Mouse (Mus musculus): ENCODE results near the gene 1700011L22Rik. TPM values are rescaled to one million over a fixed set of nuclear protein-coding genes. Genes with fewer than 3 reads are reported as not detected.

The 1700011L22Rik gene
- polyA plus RNA-seq, 1 experiment from 2014 or later = not detected

- ATAC-seq (ENCODE audit: low FRiP score, low TSS enrichment) = peak; percentile 55
- peaks cover 9% of the 10 kb centered on the region; the same call in 1 of the 2 replicates for H3K36me3 ChIP-seq (ENCODE audit: control insufficient read depth, insufficient read depth, low read length)
- WGBS = 64% methylated on average over 4 of the region's 4 CpGs
- no peak overlapping the region for H3K4me2 ChIP-seq (replicated peaks; ENCODE audit: low read depth, low read length)
- no peaks in the 10 kb centered on the region for H3K4me1 ChIP-seq (ENCODE audit: control insufficient read depth, insufficient read depth, low read length)
- no peak overlapping the region for H3K27ac ChIP-seq (ENCODE audit: low read depth, low read length)
- no peaks in the 10 kb centered on the region for H3K9me3 ChIP-seq (ENCODE audit: control insufficient read depth, low read length)
- no peaks in the 10 kb centered on the region for H3K27me3 ChIP-seq (ENCODE audit: control insufficient read depth, insufficient read depth, low read length)
- no peak overlapping the region for H3K9ac ChIP-seq (ENCODE audit: low read depth, low read length)
- no peak overlapping the region for H3K4me3 ChIP-seq (ENCODE audit: low read length)
Measured at GRCm38 (mm10) chr8:79173606-79174005, 74.8 kb downstream of the 1700011L22Rik start.

GRCm38 (mm10) chr8:79165276-79165675 is 83.1 kb downstream of the 1700011L22Rik start:
- Histone ChIP-seq H3K4me1 (ENCODE audit: control insufficient read depth, insufficient read depth, low read length) (no peaks in the 10 kb centered on the region), H3K27ac (ENCODE audit: low read depth, low read length) (no peak overlapping the region), H3K9ac (ENCODE audit: low read depth, low read length) (no peak overlapping the region), H3K27me3 (ENCODE audit: control insufficient read depth, insufficient read depth, low read length) (no peaks in the 10 kb centered on the region), H3K4me2 (replicated peaks; ENCODE audit: low read depth, low read length) (no peak overlapping the region), H3K4me3 (ENCODE audit: low read length) (no peak overlapping the region), H3K36me3 (ENCODE audit: control insufficient read depth, insufficient read depth, low read length) (peaks cover 3% of the 10 kb centered on the region; the same call in 1 of the 2 replicates), H3K9me3 (ENCODE audit: control insufficient read depth, low read length) (no peaks in the 10 kb centered on the region)
- no peak for ATAC-seq (ENCODE audit: low FRiP score, low TSS enrichment)
- WGBS = 81% methylated on average over 3 of the region's 3 CpGs

- H3K4me1 ChIP-seq (ENCODE audit: control insufficient read depth, insufficient read depth, low read length) = peaks cover 3% of the 10 kb centered on the region
- WGBS = 64% methylated on average over 1 of the region's 1 CpGs
- H3K4me3 ChIP-seq (ENCODE audit: low read length) = no peak overlapping the region
- ATAC-seq (ENCODE audit: low FRiP score, low TSS enrichment) = no peak
- H3K27ac ChIP-seq (ENCODE audit: low read depth, low read length) = no peak overlapping the region
- H3K9me3 ChIP-seq (ENCODE audit: control insufficient read depth, low read length) = no peaks in the 10 kb centered on the region
- no peaks in the 10 kb centered on the region for H3K27me3 ChIP-seq (ENCODE audit: control insufficient read depth, insufficient read depth, low read length)
- no peak overlapping the region for H3K4me2 ChIP-seq (replicated peaks; ENCODE audit: low read depth, low read length)
- H3K36me3 ChIP-seq (ENCODE audit: control insufficient read depth, insufficient read depth, low read length) = no peaks in the 10 kb centered on the region
- no peak overlapping the region for H3K9ac ChIP-seq (ENCODE audit: low read depth, low read length)
Measured at GRCm38 (mm10) chr8:79164336-79164735, 84.0 kb downstream of the 1700011L22Rik start.

- no peak overlapping the region for H3K27ac ChIP-seq (ENCODE audit: low read depth, low read length)
- 0 out of 2 replicates have a peak, but pooled peaks cover 4% of the 10 kb centered on the region for H3K36me3 ChIP-seq (ENCODE audit: control insufficient read depth, insufficient read depth, low read length)
- no peaks in the 10 kb centered on the region for H3K9me3 ChIP-seq (ENCODE audit: control insufficient read depth, low read length)
- no peak overlapping the region for H3K9ac ChIP-seq (ENCODE audit: low read depth, low read length)
- no peaks in the 10 kb centered on the region for H3K27me3 ChIP-seq (ENCODE audit: control insufficient read depth, insufficient read depth, low read length)
- WGBS = 47% methylated on average over 10 of the region's 10 CpGs
- peak; percentile 44; the same call in 1 of the 2 replicates for ATAC-seq (ENCODE audit: low FRiP score, low TSS enrichment)
- H3K4me3 ChIP-seq (ENCODE audit: low read length) = no peak overlapping the region
- H3K4me2 ChIP-seq (replicated peaks; ENCODE audit: low read depth, low read length) = no peak overlapping the region
- peaks cover 8% of the 10 kb centered on the region for H3K4me1 ChIP-seq (ENCODE audit: control insufficient read depth, insufficient read depth, low read length)
Measured at GRCm38 (mm10) chr8:79162533-79163308, 85.6 kb downstream of the 1700011L22Rik start.

- Histone ChIP-seq H3K9ac (ENCODE audit: low read depth, low read length) (no peak overlapping the region), H3K4me3 (ENCODE audit: low read length) (no peak overlapping the region), H3K27ac (ENCODE audit: low read depth, low read length) (no peak overlapping the region), H3K27me3 (ENCODE audit: control insufficient read depth, insufficient read depth, low read length) (no peaks in the 10 kb centered on the region), H3K4me2 (replicated peaks; ENCODE audit: low read depth, low read length) (no peak overlapping the region), H3K4me1 (ENCODE audit: control insufficient read depth, insufficient read depth, low read length) (peaks cover 8% of the 10 kb centered on the region), H3K9me3 (ENCODE audit: control insufficient read depth, low read length) (no peaks in the 10 kb centered on the region), H3K36me3 (ENCODE audit: control insufficient read depth, insufficient read depth, low read length) (peaks cover 10% of the 10 kb centered on the region; the same call in 1 of the 2 replicates)
- WGBS = 89% methylated on average over 4 of the region's 4 CpGs
- no peak for ATAC-seq (ENCODE audit: low FRiP score, low TSS enrichment)
Measured at GRCm38 (mm10) chr8:79161172-79161778, 87.1 kb downstream of the 1700011L22Rik start.

Other genes with a start within 250 kb of the 1700011L22Rik start
- gene Zfp827, start 220.1 kb downstream of the 1700011L22Rik start, polyA plus RNA-seq (2014; fragmentation: Nextera tagmentation; extraction: Ambion mirVana) = 8.6 and 12.2 TPM in 2 replicates
- gene Mmaa, start 46.4 kb upstream of the 1700011L22Rik start, polyA plus RNA-seq (2014; fragmentation: Nextera tagmentation; extraction: Ambion mirVana) = 10.5 and 11.6 TPM in 2 replicates
- 34.5 and 50.3 TPM in 2 replicates for gene Smad1, start 150.9 kb upstream of the 1700011L22Rik start, polyA plus RNA-seq (2014; fragmentation: Nextera tagmentation; extraction: Ambion mirVana)